Mouse (Mus musculus) T-helper 2 cell (primary cell): ENCODE results near the gene Fam78a.
"Not testable (repeated sequence)": the region's sequence is repeated elsewhere in the genome, so short reads cannot be mapped to it uniquely, and the experiment has no call there.

Experiments
- in situ Hi-C: fragments of 300-600 bp; cut with MboI, MseI; formaldehyde crosslinking; loops from one replicate; pipeline ENCODE4 v1.15.1; 2025; ENCODE audit warnings: high pct_unique_total_duplicates

The Fam78a gene

GRCm38 (mm10) chr2:32043836-32044235 is 40.8 kb downstream of the Fam78a start:
- in situ Hi-C loops, result no loop called here

DNA sequence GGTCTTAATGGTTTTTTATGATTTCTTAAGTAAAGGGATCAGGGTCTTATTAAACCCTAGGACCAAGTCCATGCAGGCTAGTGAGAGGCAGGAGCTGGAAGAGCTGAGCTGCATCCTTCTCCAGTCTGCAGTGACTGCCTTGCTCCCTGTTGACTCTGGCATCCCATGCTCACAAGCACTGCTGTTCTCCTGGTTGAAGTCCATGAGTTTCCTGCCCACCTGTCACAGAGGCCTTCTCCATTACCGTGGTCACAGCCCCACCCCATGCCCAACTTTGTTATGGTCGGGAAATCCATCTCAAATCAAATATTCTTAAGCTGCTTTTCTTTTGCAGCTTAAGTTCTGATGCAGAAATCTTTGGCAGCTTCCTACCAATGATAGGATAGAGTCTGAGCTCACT is 43.6 kb downstream of the Fam78a start:
- in situ Hi-C loops, result no loop called here

- in situ Hi-C loops, result not testable (repeated sequence)
Observed at GRCm38 (mm10) chr2:32040646-32041045, 44.0 kb downstream of the Fam78a start.

GRCm38 (mm10) chr2:32038661-32039081 is 46.0 kb downstream of the Fam78a start:
- in situ Hi-C loops, result no loop called here

- in situ Hi-C loops, result no loop called here
Observed at GRCm38 (mm10) chr2:32037279-32037858, 47.3 kb downstream of the Fam78a start.

- in situ Hi-C loops, result no loop called here
Observed at GRCm38 (mm10) chr2:32034206-32034605, 50.5 kb downstream of the Fam78a start.

DNA sequence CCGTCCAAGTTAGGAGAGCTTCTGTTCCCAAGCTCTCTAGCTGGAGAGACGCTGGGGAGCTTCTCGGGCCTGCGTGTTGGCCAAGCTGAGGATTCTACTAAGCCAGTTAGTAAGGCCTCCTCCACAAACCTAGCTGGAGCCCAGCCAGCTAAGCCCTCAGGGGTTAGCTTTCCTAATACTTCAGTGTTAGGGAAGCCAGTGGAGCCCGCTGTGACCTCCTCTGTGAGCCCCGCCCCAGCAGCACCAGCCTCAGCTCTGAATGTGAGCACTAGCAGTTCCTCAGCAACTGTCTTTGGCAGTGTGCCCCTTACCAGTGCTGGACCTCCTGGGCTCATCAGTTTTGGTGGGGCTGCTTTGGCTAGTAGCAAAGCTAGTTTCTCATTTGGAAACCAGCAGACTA is 51.2 kb downstream of the Fam78a start:
- in situ Hi-C loops, result no loop called here

- in situ Hi-C loops, result no loop called here
Observed at GRCm38 (mm10) chr2:32029636-32030035, 55.0 kb downstream of the Fam78a start.

DNA sequence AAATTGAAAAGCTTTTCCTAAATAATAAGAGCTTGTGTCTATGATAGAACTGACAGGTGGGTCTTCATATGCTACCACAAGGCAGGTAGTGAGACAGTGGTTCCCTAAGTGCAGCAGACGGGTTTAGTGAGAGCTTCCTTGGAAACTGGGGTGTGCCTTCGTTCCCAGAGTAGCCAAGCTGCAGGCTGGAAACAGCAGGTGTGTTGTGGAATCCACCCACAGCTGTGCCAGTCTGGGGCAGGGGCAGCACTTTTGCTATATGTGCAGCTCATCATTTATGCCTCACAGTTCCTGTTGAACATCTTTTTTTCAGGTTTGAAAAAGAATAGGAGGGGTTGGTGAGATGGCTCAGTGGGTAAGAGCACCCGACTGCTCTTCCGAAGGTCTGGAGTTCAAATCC is 60.3 kb downstream of the Fam78a start:
- in situ Hi-C loops, result no loop called here

- in situ Hi-C loops, result no loop called here
Observed at GRCm38 (mm10) chr2:32020229-32020628, 64.4 kb downstream of the Fam78a start.

GRCm38 (mm10) chr2:32019704-32020103 is 65.0 kb downstream of the Fam78a start:
- in situ Hi-C loops, result loop anchor here (5.0 kb wide), 1 partner anchor 37 kb away; no protein-coding TSS in a partner anchor

- in situ Hi-C loops, result no loop called here
Observed at GRCm38 (mm10) chr2:32008716-32009115, 75.9 kb downstream of the Fam78a start.

GRCm38 (mm10) chr2:32008311-32008710 is 76.3 kb downstream of the Fam78a start:
- in situ Hi-C loops, result no loop called here
